19 mouse cellular contexts compared by ENCODE assay signal in the genomic region with DNA sequence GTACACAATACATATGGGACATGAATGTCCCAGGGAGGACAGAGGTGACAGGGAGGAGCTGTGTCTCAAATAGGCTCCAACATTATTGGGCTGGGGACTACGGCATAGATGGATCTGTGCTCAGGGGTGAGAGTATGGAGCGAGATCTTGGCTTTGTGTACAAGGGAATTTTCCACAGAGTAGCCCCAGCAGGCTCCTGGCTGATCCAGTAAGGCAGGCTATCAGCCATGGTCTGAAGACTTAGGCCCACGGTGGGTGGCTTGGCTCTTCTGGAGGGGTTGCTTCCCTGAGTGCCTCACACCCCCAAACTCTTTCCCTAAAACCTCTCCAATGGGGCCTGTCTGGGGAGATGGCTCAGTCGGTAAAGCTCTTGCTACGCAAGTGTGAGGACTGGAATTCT. TPM values are rescaled to one million over a fixed set of nuclear protein-coding genes. Genes with fewer than 3 reads are reported as not detected.
"Had no signal": no experiment of that assay in that cellular context is flagged by ENCODE, and none has a peak within 500 bp of the region (broad histone marks: within the 10 kb centered on the region; RNA-seq: fewer than 3 reads in every experiment).

No protein-coding gene starts in this region.

- H3K9me3 ChIP-seq: midbrain, embryonic 10.5 days; midbrain, embryonic 12.5 days; neural tube, embryonic 13.5 days; neural tube, embryonic 15.5 days had no signal

- ATAC-seq: midbrain, embryonic 16.5 days had no signal

- H3K4me3 ChIP-seq: midbrain, embryonic 10.5 days; midbrain, embryonic 12.5 days; myocyte; neural tube, embryonic 13.5 days; neural tube, embryonic 15.5 days had no signal

- H3K36me3 ChIP-seq: midbrain, embryonic 10.5 days; midbrain, embryonic 12.5 days; neural tube, embryonic 13.5 days; neural tube, embryonic 15.5 days had no signal

- DNase-seq: lung, embryonic 14.5 days; lung, postnatal 10 days; lung, postnatal 4 days; midbrain, embryonic 14.5 days; retina, postnatal 1 day; right cerebral cortex, adult 18-20 months; right cerebral cortex, postnatal 25 days; right cerebral cortex, postnatal 4 days; spleen, adult 18-20 months; thymus, adult 18-20 months; thymus, postnatal 14 days; thymus, postnatal 36 days had no signal

- H3K4me2 ChIP-seq: lung, embryonic 14.5 days; midbrain, embryonic 12.5 days; neural tube, embryonic 13.5 days; neural tube, embryonic 15.5 days had no signal

- H3K9ac ChIP-seq: lung, embryonic 14.5 days; midbrain, embryonic 12.5 days; neural tube, embryonic 13.5 days; neural tube, embryonic 15.5 days had no signal

- H3K27me3 ChIP-seq: neural tube, embryonic 13.5 days; neural tube, embryonic 15.5 days had no signal

- H3K4me1 ChIP-seq: midbrain, embryonic 12.5 days had no signal

- H3K27ac ChIP-seq: midbrain, embryonic 10.5 days; midbrain, embryonic 12.5 days; neural tube, embryonic 13.5 days; neural tube, embryonic 15.5 days had no signal

RNA-seq across cellular contexts. Expression of a gene that starts 21.3 kb away (rescaled TPM):
- polyA plus RNA-seq: neural tube, embryonic 11.5 days had no signal
